Mouse (Mus musculus): ENCODE results near the gene Epha8.

DNA sequence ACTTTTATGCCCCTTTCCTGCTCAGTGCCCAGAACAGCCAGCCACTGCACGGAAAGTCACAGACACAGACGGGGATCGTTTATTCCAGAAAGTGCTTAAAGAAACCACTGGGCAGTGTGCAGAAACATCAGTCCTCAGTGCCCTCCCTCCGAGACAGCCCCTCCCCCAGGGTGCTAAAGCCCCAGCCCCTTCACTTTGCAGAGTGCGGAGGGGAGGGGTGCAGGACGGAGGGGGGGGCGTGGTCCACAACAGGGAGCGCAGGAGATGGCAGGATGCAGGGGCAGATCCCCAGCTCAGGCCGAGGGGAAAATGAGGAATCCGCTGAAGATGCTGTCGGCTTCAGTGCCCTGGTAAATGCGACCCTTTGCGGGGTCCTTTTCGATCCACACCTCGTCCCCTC is 60.8 kb downstream of the Epha8 start:
- TF ChIP-seq CTCF (IDR thresholded peaks at IDR 0.05) (no peak), POLR2A (IDR thresholded peaks at IDR 0.05; ENCODE audit: insufficient read depth, low read depth, low read length) (0 out of 2 replicates have a peak, but pooled peaks have one; percentile 14)

Measured in heart, adult 2 months (tissue).